Mouse (Mus musculus) lung, adult 2 months (tissue): ENCODE measurements around the gene Gm14548. TPM values are rescaled to one million over a fixed set of nuclear protein-coding genes. Genes with fewer than 3 reads are reported as not detected.
"Not testable (repeated sequence)": the region's sequence is repeated elsewhere in the genome, so short reads cannot be mapped to it uniquely, and the experiment has no call there.

Experiments
- DNase-seq: peaks from one replicate; pipeline ENCODE4 v3.0.0; 2022
- H3K4me1 ChIP-seq: fragments of 200-500 bp; 2 replicates; pipeline ENCODE4 v1.6.1; 2011; ENCODE audit warnings: low read length; ENCODE audit not compliant: control insufficient read depth, insufficient read depth
- H3K4me3 ChIP-seq: fragments of 200-500 bp; replicated peaks from 2 replicates; pipeline ENCODE3; 2011; ENCODE audit warnings: low read depth, mild to moderate bottlenecking, control low read depth, low read length; ENCODE audit errors: extremely low read depth
- CTCF ChIP-seq: fragments of 200-500 bp; IDR thresholded peaks from 2 replicates; pipeline ENCODE4 v1.5.1; 2011; ENCODE audit warnings: mild to moderate bottlenecking, low read length, control low read depth; ENCODE audit not compliant: insufficient read depth
- POLR2A ChIP-seq: fragments of 200-500 bp; IDR thresholded peaks from 2 replicates; pipeline ENCODE4 v1.6.1; 2011; ENCODE audit warnings: low read depth, mild to moderate bottlenecking, control low read depth, low read length, borderline replicate concordance; ENCODE audit errors: extremely low read depth
- WGBS: fragments of 180-500 bp; shearing (Covaris S2); methylation state at CpG from one replicate; pipeline ENCODE4 v1.1.7; 2018; 5-methylcytosine and 5-hydroxymethylcytosine counted together
- polyA plus RNA-seq: library from polyadenylated mRNA; depleted of rRNA; stranded (reverse); fragments of >200 nt; gene quantifications from 2 replicates; pipeline ENCODE4 v1.2.3, GENCODE M21; 2012; rRNA removed

Gm14548 gene
- polyA plus RNA-seq, result 2.4 and 5.1 TPM in 2 replicates

DNA sequence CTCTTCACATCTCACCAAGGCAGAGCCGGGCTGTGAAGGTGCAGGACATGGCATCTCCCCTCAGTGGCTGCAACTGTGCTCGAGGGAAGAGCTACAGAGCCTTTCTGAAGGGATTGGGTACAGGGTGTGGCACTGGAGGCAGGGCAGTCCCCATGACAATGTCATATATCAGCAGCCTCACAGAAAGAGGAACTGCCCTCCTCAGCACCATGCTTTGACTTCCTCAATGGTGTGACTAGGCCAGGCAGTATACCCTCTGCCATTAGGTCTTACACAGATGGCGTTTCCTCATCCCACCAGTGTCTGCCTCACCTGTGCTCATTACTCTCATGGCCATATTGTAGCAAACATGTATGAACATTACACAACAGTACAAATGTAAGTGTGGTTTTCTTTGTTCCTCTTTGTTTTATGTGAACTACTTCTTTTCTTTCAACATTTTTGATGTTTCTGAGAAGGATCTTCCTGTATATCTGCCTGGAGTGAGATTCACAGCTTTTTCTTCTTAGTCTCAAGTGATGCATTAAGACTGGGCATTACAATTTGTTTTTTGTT is at the start of gene Gm14548:
Gene Gm14548 (minus strand): TSS at position 85 of the 555 bp plus-strand sequence.
- not testable (repeated sequence) for H3K4me3 ChIP-seq, DNase-seq, H3K4me1 ChIP-seq
- WGBS, result 44% methylated on average over 3 of the region's 3 CpGs

DNA sequence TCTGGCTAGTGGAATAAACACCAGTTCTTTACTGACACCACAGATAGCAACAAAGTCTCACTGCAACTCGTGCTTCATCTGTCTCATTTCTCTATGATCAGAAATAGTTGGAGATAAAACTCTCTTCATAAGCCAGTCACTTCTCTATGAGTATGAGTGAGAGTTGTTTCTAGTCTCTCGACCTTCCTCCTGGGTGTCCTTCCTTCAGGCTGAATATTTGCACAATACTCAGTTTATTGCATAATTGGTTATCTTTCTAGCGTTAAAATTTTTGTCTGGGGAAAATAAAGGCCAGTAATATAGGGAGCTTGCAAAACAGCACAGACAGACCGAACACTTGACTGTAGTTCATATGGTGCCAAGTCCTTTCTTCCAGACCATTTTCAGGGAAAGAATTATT is 48.2 kb upstream of the Gm14548 start:
- no peak for DNase-seq
- H3K4me1 ChIP-seq, result no peaks in the 10 kb centered on the region
- 58% methylated on average over 4 of the region's 4 CpGs for WGBS
- no peak overlapping the region for H3K4me3 ChIP-seq
- TF ChIP-seq POLR2A (no peak), CTCF (no peak)

DNA sequence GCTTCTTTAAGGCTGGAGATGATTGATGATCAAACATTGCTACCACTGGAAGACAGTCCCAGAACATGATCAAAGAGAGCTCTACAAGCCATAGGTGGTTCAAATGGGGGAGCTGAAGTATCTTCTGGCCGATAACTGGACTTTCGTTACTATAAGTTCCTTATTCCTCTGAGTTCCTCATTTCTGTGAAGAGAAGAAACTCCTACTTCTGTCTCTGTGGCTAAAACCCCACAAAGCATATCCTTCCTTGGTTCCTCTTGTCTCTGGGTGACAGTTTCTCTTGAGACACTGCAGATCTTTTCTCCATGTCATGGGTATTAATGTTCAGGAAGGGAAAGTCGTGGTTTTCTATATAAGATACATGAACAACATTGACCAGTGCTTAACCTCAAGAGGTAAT is 43.0 kb upstream of the Gm14548 start:
- WGBS, result 64% methylated on average over 3 of the region's 3 CpGs
- TF ChIP-seq POLR2A, result no peak
- TF ChIP-seq CTCF, result no peak
- Histone ChIP-seq H3K4me3 (no peak overlapping the region), H3K4me1 (no peaks in the 10 kb centered on the region)
- DNase-seq, result no peak

DNA sequence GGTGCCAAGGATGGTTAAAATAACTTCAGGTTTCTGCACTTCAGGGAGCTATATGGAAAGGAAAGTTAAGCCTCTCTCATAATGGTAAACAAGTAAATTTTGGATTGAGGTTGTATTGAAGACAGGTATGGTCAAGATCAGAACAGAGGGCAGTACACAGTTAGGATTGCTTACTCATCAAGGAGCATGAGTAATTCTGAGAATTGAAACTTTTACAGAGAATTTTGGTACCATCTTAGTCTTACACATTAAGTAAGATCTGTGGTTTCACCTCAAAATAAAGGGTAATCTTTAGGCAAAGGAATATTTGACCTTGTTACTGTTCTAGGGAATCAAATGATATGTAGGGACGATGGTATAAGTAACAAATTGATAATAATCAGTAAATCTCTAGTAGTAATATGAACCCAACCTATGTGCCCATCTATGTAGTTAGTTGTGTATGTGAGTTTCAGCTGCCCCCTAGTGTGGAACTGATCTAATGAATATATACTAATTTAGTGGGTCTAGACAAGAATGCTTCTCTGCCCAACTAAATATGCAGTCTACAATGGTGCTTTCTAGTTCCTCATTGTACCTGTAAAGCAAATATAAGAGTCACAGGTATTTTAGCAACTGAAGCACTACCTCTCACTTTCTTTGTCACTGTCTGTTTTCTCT is 42.1 kb upstream of the Gm14548 start:
- WGBS, result 47% methylated on average over 1 of the region's 1 CpGs
- no peak for DNase-seq
- H3K4me3 ChIP-seq, result no peak overlapping the region
- TF ChIP-seq CTCF, result no peak
- TF ChIP-seq POLR2A, result no peak
- H3K4me1 ChIP-seq, result no peaks in the 10 kb centered on the region

DNA sequence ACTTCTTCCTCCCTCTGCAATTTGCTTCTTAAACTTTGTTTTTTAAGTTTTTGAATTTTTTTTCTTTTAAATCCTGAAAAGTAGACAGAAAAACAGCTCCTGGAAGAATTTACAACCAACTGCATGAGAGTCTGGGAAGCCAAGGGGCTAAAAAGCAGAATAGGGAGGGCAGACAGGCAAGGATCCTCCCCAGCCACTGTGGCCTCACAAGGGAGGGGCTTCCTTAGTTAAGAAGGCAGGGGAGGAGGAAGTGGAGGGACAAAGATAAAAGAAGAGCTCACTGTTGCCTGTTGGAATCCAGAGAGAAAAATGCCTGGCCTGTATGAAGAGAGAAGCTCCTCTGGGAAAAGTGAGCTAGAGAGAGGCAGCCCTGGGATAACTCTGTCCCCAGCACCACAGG is 37.6 kb upstream of the Gm14548 start:
- DNase-seq, H3K4me3 ChIP-seq, H3K4me1 ChIP-seq: not testable (repeated sequence)

DNA sequence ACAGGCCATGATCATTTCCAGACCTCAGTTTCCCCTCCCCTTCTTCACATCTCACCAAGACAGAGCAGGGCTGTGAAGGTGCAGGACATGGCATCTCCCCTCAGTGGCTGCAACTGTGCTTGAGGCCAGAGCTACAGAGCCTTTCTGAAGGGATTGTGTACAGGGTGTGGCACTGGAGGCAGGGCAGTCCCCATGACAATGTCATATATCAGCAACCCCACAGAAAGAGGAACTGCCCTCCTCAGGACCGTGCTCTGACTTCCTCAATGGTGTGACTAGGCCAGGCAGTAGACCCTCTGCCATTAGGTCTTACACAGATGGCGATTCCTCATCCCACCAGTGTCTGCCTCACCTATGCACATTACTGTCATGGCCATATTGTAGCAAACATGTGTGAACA is 17.5 kb upstream of the Gm14548 start, which contains the start of gene Lilra6:
Gene Lilra6 (minus strand): TSS at position 117 of the 400 bp plus-strand sequence.
- H3K4me3 ChIP-seq, DNase-seq: not testable (repeated sequence)
- WGBS, result 52% methylated on average over 2 of the region's 2 CpGs

DNA sequence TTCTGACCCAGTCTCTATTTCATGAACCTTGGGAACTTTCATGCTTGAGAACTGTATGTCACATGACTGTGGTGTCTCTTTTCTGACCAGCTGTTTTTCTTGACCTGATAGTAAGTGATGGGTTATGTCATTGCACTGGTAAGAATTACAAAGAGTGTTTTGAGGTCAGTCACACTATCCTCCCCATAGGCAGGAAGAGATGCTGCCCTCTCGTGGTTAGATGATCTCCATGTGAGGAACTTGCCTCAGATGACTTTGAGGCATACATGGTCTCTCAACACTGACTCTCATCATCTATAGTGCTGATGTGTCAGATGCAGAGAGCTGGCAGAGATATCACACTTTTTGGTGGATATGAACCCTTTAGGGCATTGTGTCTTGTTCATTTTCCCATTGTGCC is 5.8 kb upstream of the Gm14548 start:
- DNase-seq, result no peak

More for the DNA sequence above, 17.5 kb upstream of the Gm14548 start, which contains the start of gene Lilra6:
- not testable (repeated sequence) for H3K4me1 ChIP-seq

DNA sequence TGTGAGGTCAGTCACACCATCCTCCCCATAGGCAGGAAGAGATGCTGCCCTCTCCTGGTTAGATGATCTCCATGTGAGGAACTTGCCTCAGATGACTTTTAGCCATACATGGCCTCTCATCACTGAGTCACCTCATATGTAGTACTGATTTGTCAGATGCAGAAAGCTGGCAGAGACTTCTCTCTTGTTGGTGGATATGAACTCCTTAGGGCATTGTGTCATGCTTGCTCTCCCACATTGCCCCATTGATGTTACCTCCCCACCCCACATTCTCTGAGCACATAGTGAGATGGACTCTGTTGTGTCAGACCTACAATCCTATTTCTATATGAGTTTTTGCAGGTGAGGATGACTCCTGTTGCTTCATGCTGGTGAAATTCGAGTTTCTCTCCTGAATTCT is 22.9 kb downstream of the Gm14548 start:
- no CpG with 5 or more reads among the region's 1 CpGs for WGBS
- H3K4me1 ChIP-seq, DNase-seq, H3K4me3 ChIP-seq: not testable (repeated sequence)

More for the DNA sequence above, 5.8 kb upstream of the Gm14548 start:
- Histone ChIP-seq H3K4me3 (no peak overlapping the region), H3K4me1 (no peaks in the 10 kb centered on the region)
- TF ChIP-seq POLR2A (no peak), CTCF (no peak)
- WGBS, result 12% methylated on average over 1 of the region's 1 CpGs

DNA sequence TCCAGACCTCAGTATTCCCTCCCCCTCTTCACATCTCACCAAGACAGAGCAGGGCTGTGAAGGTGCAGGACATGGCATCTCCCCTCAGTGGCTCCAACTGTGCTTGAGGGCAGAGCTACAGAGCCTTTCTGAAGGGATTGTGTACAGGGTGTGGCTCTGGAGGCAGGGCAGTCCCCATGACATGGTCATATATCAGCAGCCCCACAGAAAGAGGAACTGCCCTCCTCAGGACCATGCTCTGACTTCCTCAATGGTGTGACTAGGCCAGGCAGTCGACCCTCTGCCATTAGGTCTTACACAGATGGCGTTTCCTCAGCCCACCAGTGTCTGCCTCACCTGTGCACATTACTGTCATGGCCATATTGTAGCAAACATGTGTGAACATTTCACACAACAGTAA is 53.0 kb downstream of the Gm14548 start, which contains the start of gene Pira2:
Gene Pira2 (minus strand): TSS at position 101 of the 400 bp plus-strand sequence.
- DNase-seq, H3K4me1 ChIP-seq, H3K4me3 ChIP-seq: not testable (repeated sequence)
- no CpG with 5 or more reads among the region's 2 CpGs for WGBS

DNA sequence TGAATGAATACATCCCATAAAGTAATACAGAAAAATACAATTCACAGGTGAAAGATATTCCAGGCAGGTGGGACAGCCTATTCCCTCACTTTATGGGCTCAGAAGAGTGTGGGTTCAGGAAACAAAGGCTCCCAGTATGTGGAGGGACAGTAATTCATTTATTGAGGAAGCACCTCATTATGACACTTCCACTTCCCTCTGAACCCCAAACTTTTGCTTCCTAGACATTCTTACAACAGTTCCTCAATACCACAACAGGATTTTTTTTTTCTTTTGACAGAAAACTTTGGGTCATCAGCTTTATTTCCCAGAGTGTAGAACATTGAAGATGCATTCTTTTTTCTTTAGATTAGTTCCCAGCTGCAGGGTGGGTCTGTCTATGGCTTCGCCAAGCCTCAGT is 60.1 kb downstream of the Gm14548 start:
- not testable (repeated sequence) for H3K4me1 ChIP-seq, H3K4me3 ChIP-seq, DNase-seq
- WGBS, result no CpG with 5 or more reads among the region's 1 CpGs

Other genes starting within 250 kb of the Gm14548 start
- gene Leng1, start 232.3 kb downstream of the Gm14548 start, polyA plus RNA-seq, result 3.0 and 3.8 TPM in 2 replicates
- 79.8 and 83.7 TPM in 2 replicates for gene Tmc4, start 220.6 kb downstream of the Gm14548 start, polyA plus RNA-seq
- gene Tsen34, start 205.3 kb downstream of the Gm14548 start, polyA plus RNA-seq, result 100.0 and 102 TPM in 2 replicates
- gene Mboat7, start 204.6 kb downstream of the Gm14548 start, polyA plus RNA-seq, result 59.9 and 60.1 TPM in 2 replicates
- gene Rps9, start 194.1 kb downstream of the Gm14548 start, polyA plus RNA-seq, result 1,077 and 1,126 TPM in 2 replicates
- gene Pirb, start 177.7 kb downstream of the Gm14548 start, polyA plus RNA-seq, result 15.3 and 27.7 TPM in 2 replicates
- gene Gm15448, start 72.4 kb downstream of the Gm14548 start, polyA plus RNA-seq, result 0.78 and 1.4 TPM in 2 replicates
- 1.4 and 2.8 TPM in 2 replicates for gene Pira2, start 53.1 kb downstream of the Gm14548 start, polyA plus RNA-seq
- 4.0 and 4.3 TPM in 2 replicates for gene Lilra6, start 17.4 kb upstream of the Gm14548 start, polyA plus RNA-seq
- 4.7 and 7.2 TPM in 2 replicates for gene Lair1, start 165.1 kb upstream of the Gm14548 start, polyA plus RNA-seq
- 2.6 and 3.0 TPM in 2 replicates for gene Ttyh1, start 221.3 kb upstream of the Gm14548 start, polyA plus RNA-seq
- 648 and 958 TPM in 2 replicates for gene Leng8, start 238.9 kb upstream of the Gm14548 start, polyA plus RNA-seq